Mouse (Mus musculus) ES-CJ7 (cell line): Measurements from ENCODE around the gene Lrrk2.

Source experiments
- DNase-seq: peaks from one replicate; pipeline ENCODE4 v3.0.0; 2011; ENCODE audit warnings: low read depth, low spot score

Lrrk2 gene

DNA sequence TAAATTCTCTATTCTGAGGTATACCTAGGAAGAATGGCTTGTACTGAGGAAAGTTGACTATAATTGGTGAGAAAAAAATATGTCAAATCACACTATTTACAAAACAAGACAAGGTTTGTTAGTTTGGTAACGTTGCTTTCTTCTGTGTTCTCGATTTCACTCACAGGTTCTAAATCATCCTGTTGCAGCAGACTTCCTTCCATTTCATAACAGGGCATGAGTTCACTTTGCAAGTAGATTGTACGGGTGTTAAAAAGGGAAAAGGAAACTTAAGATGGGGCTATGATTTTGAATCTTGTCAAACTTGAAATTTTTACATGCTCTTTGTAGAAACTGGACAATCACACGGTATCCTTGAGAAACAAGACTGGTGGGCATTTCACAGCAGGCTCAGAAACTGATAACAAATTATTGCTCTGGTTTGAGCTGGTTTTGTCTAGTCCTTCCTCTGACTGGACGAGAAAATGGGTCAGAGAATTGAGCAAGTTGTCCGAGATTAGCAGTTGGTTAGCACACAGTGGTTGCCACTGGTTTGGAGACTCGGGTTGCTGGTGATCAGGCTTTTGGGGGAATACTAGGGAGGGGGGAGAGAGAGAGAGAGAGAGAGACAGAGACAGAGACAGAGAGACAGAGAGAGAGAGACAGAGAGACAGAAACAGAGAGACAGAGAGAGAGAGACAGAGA, 13.0 kb downstream of the Lrrk2 start:
- no peak for DNase-seq

DNA sequence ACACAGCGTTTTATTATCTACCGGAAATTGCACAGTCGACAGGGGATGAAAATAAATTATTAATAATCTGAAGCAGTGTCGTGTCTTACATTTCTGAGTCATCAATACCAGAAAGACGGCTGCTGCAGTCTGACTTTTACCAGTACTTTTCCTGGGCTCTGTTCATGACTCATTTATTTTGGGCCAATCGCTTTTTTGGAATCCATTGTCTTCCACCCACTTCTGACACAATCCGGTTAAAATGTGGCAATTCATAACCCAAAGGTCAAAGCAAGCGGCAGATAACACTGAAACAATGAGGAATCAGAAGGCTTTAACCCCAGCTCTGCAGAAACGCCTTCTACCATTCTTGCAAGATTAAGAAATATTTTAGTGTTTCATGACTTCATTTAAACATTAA, 17.7 kb downstream of the Lrrk2 start:
- DNase-seq = no peak

DNA sequence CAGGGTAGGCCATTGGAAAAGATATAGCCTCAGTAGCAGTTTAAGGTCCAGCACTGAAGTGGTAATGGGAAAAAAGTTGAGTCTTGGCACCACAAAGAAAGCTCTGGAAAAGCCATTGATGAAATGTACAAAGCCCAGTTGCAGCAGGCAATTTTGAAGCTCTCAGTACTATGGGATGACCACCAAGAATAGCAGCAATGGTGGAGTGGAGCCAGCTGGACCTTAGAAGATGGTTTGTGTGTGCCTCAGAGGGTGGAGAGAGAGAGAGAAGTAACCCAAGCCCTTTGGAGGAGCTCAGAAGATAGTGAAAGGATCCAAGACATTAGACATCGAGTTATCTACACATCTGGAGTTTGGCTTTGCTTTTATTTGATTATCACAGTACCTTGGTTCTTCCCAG, 20.1 kb downstream of the Lrrk2 start:
- DNase-seq = no peak

DNA sequence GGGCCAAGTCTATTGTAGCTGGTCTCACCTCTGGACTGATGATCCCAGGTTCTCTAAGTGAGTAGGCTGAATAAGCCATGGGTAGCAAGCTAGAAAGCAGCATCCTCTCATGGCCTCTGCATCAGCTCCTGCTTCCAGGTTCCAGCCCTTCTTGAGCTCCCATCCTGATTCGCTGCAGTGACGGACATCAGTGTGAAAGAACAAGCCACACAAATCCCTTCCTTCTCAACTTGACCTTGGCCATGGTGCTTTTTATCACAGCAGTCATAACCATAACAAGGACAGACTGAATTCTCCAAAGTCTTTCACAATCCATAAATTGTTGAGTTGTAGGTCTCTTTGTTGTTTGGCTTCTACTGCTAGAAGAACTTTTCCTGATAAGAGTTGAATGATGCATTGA, 20.9 kb downstream of the Lrrk2 start:
- no peak for DNase-seq

DNA sequence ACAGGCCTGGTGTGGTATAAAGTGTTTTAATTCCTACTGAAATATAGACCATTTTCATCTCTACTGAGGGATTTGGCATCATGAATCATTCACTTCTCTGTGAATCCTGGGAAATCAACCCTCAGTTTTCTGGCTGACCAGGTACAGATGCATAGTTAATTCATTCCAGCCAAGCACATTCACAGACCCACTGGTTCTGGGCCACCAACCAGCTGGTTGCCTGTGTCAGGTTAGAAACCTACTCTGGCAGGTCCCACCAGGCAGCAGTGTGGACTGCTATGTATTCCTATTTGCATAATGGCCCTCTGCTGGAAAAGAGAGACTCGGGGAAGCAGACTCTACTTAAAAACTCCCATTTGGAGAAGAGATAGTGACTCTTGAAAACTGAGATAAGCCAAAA, 27.9 kb downstream of the Lrrk2 start:
- no peak for DNase-seq

DNA sequence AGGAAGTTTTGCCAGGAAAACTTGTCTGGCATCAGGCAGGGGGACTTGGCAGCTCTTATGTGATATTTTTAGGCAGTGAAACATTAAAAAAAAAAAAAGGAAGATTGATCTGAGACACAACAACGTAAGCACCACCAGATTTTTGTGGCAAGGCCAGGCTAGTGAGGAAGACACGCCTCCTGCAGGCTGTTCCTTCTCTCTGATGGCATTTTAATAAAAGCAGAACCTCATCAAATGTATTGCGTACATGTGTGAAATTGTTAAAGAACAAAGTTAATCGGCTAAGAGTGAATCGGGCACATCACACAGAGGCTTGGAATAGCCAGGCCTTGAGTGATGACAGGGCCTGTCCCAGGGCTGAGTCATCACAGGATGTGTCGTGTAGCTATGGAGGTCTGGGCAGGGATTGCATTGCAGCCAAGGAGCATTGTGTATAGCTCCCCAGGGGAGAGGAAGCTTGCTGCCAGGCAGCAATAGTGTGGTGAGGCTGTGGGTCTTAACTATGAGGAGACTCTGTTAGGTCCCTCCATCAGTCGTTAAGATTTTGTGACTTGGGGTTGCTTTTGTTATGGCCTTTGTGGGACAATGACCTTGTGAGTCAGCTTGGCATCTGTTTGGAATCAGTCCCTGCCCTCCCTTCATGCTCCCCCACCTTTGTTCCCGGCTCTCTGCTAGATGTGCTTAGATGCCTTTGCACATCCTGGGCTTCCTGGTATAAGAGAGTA, 30.2 kb downstream of the Lrrk2 start:
- peak; percentile 17 for DNase-seq

DNA sequence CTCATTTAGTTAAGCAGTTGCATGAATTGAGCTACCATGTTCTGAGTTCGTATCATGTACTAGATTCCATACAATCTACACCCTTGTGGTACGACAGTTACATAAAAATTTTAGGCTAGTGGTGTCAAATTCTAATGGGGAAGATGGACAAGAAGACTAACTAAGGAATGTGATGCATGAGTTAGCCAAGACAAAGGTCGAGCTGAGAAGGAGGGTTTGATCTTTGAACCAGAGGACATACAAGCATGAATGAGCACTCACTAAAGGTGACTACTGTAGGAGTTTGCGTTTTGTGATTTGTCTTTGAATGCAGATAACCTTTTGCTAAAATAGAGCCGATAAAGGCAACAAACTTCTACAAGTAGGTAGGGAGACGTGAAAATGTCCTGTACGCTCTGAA, 31.1 kb downstream of the Lrrk2 start:
- no peak for DNase-seq

DNA sequence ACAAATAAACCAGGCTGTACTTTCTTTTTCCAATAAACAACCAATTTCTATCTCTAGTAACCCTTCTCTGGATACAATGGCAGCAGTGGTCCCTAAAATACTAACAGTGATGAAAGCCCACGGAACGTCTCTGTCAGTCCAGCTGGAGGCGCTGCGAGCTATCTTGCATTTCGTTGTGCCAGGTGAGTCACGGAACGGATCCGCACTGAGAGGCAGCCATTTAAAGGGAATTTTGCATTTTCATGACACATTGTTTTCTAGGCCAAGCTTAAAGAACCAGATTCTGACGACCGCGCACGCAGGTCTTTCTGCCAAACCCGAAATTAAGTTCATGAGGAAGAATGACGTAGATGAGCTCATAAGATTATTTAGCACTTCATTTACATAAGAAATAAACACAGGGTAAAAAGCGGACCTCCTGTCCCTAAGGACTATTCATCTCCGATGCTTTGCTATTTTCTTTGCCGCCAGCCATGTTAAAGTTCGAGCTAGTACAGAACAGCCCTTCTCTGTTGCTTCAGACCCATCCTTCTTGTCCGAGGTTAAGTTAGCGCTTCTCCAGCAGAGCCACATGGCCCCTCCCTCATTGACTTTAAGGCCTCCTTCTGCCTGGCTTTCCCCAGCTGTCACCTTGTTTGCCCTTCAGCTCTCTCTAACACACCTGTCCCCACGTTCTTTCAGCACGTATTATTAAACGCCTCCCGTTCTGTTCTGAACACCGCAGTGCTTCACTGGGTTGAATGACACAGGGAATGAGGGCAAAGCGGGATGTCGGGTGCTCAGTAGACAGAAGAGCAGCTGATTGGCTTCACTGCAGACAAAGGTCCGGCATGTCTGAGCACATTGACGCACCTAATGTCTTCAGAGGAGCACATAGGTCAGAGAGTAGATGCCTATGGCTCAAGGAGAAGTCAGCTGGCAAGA, 36.5 kb downstream of the Lrrk2 start:
- DNase-seq = peak; percentile 49

DNA sequence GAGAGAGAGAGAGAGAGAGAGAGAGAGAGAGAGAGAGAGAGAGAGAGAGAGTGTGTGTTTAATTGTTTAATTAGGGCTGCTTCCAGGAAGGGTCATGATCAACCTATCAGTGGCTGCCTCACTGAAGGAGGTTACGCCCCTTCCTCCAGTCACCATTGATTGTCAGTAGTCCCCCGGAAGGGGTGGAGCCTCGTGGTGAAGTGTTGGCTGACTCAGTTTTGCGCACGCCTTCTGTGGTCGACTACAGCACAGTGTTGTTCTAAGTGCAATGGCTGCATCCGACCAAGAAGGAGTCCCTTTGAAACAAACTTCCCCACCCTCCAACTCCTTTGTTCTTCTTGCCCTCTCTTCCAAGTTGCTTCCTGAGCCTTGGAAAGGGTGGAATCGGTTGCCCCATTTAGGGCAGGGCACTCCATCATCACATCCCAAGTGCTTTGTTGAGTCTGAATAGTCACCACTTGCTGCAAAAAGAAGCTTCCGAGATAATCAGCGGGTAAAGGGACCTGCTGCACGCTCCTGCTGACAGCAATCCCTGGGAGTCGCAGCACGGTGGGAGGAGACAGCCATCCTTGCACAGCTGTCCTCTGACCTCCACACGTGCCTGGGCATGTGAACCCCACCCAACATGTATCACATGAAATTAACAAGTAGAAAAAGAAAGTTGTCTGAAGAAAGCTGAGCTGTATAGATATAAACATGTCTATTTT, 62.4 kb downstream of the Lrrk2 start:
- peak; percentile 49 for DNase-seq

DNA sequence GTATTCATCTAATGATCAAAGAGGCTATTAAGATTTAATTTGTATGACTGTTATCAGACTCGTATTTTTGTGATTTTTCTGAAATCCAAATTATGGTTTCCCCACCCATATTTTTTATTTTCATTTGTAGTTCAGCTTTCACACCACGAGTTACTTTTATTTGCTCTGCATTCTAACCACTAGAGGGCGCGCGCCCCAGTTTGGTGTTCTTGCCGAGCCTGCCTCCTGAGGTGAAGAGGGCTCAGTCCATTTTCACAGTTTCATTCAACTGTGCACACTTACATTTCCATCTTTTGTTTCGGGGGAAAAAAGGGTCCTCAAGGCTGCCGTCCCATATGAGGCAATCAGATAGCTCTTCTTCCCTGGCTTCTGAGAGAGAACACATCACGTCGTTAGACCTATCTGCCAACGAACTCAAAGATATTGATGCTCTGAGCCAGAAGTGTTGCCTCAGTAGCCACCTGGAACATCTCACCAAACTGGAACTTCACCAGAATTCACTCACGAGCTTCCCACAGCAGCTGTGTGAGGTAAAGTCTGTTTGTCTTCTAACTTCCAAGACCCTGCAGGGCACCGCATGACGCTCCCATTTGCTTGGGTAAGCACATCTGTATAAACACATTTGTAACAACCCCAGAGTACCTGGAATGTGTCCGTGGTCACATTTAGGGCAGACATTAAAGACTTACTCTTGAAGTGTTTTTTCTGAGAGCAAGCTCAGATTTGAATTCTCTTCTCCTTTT, 64.0 kb downstream of the Lrrk2 start:
- DNase-seq = peak; percentile 60

DNA sequence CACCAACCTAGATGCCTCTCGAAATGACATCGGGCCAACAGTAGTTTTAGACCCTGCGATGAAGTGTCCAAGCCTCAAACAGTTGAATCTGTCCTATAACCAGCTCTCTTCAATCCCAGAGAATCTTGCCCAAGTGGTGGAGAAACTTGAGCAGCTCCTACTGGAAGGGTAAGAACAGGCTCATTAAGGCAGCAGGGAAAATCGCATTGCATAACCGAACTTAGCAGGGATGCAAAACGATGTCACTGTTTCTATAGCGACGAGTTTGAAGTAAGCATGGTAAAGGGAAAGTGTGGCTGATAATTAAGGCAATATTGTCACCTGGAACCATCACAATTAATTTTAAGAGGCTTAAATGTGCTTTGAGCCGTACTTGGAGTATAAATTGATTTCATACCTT, 65.8 kb downstream of the Lrrk2 start:
- DNase-seq = no peak

DNA sequence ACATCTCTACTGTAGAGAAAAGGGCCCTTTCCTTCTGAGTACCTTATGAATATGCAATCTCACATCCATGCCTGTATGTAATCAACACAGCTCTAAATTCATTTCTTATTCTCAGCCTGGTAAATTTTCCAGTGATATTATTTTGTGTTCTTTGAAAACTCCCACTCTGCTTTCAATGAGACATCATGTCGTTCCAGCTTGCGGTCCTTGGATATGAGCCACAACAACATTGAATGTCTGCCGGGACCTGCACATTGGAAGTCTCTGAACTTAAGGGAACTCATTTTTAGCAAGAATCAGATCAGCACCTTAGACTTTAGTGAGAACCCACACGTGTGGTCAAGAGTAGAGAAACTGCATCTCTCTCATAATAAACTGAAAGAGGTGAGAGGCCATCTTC, 72.5 kb downstream of the Lrrk2 start:
- no peak for DNase-seq

DNA sequence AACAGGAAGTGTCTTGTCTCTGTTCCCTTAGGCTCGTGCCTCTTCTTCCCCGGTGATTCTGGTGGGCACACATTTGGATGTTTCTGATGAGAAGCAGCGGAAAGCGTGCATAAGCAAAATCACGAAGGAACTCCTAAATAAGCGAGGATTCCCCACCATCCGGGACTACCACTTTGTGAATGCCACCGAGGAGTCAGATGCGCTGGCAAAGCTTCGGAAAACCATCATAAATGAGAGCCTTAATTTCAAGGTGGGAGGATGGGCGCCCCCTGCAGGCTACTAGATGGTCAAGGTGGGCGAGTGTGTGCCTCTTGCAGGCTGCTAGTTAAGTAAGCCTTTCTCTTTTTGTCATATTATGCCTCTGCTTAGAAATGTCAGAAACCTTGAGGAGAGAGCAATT, 79.1 kb downstream of the Lrrk2 start:
- DNase-seq = peak; percentile 27

DNA sequence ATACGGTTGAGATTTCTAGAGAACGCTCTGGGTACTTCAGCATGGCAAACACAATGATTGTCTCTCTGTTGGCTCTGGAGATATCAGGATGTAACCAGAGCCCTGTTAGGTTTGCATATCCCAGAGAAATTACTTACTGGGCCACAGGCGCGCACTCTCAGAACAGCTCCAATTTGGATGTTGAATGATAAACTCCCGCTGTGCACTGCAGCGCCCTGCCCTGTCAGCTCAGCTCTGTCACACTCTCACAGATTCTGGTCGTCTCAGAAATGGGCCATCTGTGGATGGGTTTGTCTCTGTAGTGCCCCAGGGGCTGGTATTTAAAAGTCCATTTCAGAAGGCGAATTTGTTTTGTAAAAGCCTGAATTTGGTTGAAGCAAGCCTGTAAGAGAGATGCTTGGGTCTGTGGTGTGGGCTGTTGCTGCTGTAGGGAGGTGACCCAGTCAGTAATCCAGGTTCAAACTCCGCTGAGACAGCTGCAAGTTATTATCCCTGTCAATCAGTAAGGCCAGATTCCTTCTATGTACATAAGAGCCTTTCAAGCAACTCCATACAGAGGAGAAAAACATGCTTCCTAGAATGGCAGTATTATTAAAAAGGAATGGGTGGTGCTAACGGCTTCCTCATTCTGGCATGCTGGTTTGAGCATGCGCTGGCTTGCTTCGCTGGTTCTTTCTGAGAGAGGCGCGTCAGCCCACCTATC, 80.6 kb downstream of the Lrrk2 start:
- DNase-seq = no peak

DNA sequence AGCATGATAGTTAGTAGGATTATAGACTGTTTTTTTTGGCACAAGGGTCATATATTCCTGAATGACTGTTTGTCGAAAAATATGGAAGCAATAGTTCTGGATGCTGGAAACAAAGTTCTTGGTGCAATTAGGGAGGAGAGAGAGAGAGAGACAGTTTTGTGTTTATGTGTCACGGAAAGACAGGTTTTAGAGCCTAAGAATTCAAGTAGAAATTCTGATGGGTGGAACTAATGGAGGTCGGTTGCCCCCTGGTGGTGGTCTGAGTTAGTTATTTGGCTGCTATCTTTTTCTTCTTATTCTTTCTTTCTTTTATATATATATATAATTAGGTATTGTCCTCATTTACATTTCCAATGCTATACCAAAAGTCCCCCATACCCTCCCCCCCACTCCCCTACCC, 81.6 kb downstream of the Lrrk2 start:
- peak; percentile 22 for DNase-seq

DNA sequence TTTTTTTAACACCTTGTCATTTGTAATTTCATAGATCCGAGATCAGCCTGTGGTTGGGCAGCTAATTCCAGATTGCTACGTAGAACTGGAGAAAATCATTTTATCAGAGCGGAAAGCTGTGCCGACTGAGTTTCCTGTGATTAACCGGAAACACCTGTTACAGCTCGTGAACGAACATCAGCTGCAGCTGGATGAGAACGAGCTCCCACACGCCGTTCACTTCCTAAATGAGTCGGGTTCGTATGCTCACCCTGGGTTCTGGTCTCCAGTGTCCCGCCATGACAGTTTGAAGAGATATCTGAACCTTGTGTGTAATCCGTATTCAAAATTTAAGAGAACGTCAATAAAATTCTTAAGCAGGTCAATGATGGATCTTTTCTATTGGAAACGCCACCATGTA, 82.8 kb downstream of the Lrrk2 start:
- no peak for DNase-seq

DNA sequence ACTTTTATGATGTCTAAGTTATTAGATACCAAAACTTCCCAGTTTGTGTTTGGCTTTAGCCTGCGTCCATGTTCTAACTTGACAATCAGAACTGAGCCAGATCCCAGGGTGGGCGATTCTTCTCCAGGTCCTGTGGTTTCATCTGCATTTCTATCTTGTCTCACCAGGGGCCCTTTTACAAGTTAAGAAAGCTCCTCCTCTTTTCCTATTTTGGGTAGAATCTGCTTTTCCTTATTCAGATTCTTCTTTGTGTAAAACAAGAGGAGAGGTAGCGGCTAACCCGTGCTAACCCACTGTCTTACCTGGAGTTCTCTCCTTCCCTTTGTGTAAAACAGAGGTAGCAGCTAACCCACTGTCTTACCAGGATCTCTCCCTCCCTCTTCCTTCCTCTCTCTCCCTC, 99.1 kb downstream of the Lrrk2 start:
- peak; percentile 64 for DNase-seq

DNA sequence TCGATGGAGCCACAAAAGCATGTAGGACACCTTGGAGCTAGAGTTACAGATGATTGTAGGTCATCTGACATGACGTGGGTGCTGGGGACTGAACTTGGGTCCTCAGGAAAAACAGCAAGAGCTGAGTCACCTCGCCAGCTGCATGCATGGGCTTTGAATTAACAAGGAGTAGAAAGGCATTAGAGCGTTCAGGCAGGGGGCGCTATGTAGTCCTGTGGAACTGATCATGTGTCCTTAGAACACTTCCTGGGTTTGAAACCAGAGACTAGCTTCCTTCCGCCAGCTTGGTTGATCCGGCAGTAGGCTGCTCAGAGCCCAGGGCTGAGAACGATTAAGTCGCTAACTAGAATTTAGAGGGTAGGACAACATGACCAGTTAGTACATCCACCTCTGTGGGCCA, 106.2 kb downstream of the Lrrk2 start:
- DNase-seq = peak; percentile 60

DNA sequence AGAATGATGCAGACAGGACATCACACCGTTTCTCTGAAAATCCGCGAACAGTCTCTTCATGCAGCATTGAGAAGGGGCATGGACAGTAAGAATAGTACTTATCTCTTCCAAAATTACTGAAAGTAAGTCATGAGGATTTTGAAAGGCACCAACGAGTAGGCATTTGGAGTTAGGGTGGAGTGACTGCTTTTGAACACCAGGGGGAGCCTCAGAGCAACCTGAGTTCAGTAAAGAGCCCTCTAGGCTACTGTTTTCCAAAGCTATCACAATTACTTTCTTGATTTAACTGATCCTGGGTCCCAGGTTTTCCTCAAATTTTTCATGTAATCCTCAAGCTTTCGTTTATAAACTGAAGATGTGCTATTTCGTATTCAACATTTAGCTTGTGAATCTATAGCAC, 108.2 kb downstream of the Lrrk2 start:
- DNase-seq = peak; percentile 54

DNA sequence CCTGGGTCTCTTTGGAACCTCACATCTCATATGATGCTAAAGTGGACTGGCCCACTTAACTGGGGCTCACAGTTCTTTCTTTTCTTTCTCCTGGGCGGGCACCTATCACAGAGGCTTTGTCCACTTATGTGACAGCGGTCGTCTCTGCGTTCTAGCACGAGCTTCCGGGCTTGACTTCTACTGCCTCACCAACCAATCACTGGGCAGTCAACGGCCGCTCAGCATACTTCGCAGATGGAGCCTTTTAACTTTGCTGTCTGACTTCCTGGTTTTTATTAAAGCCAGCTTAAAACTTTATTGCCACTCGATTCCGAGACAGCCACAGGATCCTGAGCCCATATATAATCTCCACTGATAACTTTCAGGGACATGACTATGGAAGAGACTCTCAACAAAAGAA, 115.4 kb downstream of the Lrrk2 start:
- no peak for DNase-seq

DNA sequence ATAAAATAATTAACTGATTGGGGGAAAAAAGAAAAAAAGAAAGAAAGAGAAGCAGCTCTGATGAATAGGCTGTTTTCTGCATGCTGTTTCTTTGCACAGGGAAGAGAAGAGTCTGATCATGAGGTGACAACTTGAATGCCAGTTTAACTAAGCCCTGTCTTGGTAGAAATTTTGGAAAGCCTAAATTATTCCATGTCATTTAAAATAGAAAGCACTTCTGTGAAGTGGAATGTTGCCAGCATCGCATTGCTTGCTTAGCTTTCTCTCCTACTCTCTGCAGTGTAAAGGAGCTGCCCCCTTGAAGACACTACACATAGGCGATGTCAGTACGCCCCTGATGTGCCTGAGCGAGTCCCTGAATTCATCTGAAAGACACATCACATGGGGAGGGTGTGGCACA, 133.5 kb downstream of the Lrrk2 start:
- no peak for DNase-seq
